Mouse (Mus musculus) cerebellum, adult 11 months (tissue): ENCODE data around the gene Cdh13.

Experiments
- DNase-seq: peaks from one replicate; pipeline ENCODE4 v3.0.0; 2022

The Cdh13 gene

GRCm38 (mm10) chr8:118309106-118309505 is 25.6 kb downstream of the Cdh13 start:
- no peak for DNase-seq

GRCm38 (mm10) chr8:118313426-118314187 is 30.1 kb downstream of the Cdh13 start:
- no peak for DNase-seq

GRCm38 (mm10) chr8:118314188-118314563 is 30.6 kb downstream of the Cdh13 start:
- no peak for DNase-seq

- no peak for DNase-seq
These were observed 31.4 kb downstream of the Cdh13 start for GRCm38 (mm10) chr8:118314932-118315331.

- no peak for DNase-seq
These were observed 32.9 kb downstream of the Cdh13 start for GRCm38 (mm10) chr8:118316440-118316839.

DNA sequence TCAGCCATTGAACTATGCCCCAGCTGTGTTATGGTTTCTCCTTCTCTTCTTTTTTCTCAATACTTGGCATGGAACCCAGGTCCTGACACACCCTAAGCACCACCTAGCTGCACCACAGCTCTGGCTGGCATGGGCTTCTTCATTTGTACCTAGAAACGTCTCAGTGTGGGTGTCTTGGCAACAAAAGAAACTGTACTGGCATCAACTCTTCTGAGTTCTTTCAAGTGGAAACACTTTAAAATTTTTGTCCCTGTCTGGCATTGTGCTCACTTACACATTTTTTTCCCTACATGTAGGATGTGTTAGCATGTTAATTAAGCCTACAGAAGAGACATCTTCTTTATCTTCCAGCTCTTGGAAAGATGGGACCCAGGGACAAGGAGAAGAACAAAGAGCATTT is 37.0 kb downstream of the Cdh13 start:
- no peak for DNase-seq

GRCm38 (mm10) chr8:118323421-118323820 is 39.9 kb downstream of the Cdh13 start:
- no peak for DNase-seq

DNA sequence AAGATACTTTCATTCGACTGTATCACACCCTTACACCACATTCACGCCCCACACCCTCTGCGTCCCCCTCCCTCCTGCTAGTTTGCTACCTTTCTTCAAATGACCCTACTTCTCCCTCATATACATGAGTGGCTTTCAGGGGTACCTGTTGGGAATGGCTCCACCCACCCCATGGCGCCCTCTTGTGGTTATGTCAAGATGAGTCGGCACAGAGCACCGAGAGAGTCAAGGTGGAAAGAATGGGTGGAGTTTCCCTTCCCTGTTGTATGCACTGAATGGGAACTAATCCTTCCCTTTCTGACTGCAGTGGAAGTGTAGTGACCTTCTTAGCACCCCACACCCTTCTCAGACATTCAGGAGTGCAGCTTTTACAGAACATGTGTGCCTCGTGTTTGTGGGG is 51.4 kb downstream of the Cdh13 start:
- DNase-seq: no peak

GRCm38 (mm10) chr8:118339711-118340110 is 56.2 kb downstream of the Cdh13 start:
- DNase-seq: no peak

DNA sequence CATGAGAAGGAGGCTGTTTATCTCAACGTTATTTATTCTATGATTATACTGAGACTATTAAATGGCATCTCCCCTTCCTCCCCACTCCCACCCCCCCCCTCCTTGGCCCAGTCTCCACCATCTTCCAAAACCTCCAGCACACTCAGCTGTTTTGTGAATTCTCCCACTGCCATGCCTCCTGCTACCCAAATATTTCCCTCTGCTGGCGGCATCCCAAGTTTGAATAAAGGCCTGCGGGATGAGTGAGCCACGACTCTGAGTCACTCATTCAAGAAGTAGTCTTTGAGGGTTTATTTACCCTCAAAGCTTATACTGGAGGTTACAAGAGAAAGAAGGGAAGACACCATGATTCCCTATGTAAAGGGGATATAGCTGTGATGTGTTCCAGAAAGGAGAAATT is 59.7 kb downstream of the Cdh13 start:
- DNase-seq: no peak

DNA sequence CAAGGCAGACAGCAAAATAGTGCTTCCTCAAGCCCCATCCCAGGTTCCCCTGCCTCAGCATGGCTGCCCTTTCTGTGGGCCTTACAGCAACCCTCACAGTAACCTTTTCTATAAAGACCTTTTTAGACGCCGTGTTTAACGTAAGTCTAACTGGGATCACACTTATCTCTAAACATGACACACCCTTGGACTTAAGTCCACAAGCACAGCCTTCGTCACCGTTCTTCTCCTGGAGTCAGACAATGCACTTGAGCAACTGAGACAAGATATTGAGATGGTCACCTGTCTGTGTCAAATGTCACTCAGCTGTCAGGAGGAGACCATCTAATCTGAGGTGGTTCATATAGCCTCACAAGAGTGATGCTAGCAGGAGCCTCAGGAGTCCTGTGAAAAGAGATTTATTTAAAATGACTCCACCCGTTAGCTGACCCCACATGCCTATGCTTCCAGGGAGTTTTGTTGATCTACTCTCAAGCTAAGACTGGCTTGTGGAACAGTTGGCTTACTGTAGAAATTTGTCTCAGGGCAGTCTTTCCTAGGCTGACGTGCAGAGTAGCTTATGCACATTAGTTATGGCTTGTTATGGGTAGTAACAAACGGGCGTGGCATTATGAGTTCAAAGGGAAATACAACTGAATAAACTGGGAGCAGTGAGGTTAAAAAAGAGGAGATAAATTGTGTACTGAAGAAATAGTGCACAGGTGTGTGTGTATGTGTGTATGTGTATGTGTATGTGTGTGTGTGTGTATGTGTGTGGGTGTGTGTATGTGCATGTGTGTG is 65.4 kb downstream of the Cdh13 start:
- no peak for DNase-seq

DNA sequence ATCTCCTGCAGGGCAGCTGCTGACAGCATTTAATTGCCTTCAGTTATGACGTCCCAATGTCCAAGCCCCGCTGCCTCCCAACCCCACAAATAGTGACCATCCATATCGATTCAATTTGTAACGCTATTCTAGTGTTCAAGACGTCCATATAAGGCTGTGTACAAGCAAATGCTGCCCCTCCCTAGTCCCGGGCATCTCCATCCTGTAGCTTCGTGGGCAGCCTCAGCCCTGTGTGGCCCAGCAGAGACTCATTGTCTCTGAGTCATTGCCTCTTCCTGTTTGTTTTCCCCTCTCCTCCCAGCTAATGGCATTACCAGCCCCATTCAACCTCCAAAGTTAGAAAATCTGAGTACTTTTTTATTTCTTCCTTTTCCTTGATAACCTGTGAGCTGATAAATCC is 66.6 kb downstream of the Cdh13 start:
- no peak for DNase-seq

DNA sequence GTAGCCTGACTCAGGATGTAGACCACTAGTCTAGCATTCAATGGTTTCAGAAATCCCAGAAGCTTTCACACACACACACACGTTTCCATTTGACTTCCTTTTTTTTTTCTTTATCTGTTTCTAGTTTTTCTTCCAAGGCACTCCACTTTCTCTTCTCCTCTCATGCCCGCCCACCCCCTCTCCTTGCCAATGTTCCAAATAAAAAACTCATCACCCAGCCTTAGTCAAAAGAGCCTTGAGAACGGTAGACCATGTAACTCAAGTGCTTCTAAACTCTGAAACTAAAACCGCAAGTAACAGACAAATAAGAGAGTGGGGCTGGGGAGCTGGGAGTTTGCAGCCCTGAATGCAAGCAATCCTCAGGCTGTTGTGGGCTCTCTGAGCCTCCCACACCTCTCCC is 69.5 kb downstream of the Cdh13 start:
- DNase-seq: no peak

DNA sequence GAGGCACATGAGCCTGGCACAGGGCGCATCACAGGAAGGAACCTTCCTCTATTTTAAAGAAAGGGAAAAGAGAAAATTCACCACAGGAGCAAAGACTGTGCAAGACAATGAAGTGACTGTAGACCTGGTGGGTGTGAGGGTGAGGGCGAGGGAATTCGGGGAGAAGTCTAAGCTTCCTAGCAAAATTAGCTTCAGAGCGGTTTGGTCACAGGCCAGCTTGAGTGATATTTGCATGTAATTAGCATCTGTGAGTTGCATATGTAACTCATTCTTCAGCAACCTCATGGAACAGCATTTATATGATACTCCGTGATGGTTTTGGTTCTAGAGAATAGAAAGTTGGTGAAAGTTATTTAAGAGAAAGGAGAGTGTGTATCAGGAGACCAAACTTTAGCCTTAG is 73.5 kb downstream of the Cdh13 start:
- no peak for DNase-seq

- no peak for DNase-seq
These were observed 74.1 kb downstream of the Cdh13 start for GRCm38 (mm10) chr8:118357596-118357995.

DNA sequence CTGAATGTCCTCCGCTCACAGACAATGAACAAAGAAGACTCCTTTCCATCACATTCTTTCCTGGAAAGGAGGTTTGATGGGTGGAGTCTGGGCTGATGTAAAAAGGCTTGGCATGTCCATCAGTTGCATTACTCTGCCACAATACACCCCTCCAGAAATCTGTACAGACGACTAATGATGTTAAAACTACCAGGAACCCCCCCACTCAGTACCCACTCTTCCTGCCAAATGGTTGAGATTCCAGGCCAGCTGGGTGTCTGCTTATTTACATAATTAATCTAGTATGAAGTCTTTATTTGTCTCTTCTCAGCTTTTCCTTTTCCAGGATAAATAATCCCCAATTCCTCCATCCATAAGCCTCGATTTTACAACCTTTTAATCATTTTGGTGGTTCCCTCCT is 80.2 kb downstream of the Cdh13 start:
- no peak for DNase-seq

DNA sequence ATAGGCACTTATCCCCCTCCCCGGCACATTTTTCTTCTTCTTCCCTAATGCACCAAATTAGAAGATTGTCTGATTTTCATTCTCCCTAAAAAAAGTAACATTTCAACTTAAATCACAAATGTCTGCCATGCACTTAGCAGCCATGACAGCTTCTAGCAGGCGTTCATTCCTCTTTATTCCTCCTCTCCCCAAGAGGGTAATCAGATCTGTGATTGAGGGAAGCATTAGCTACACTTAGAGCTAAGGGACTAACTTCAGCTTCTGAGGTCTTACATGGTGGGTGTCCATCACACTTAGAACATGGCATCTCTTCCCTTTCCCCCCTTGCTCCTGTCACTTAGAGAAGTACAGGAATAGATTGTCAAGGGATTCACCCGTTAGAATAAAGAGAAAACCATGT is 89.6 kb downstream of the Cdh13 start:
- no peak for DNase-seq

GRCm38 (mm10) chr8:118374738-118375137 is 91.2 kb downstream of the Cdh13 start:
- DNase-seq: no peak

DNA sequence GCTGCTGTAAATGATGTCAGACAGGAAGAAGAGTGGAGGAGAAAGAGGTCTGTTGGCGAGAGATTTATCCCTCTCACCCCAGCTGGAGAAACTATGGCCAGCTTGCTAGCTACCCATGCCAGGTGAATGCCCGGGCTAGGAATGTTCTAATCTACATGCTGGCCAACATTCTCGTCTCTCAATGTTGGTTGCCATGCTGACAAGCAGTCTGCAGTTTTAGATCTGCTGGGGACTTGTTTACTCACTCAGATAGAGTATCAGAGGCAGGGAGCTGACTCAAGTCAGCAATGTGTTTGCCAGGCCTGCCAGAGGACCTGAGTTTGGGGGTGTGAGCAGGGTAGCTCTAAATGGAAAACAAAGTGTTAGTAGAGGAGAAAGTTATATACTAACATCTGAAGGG is 93.3 kb downstream of the Cdh13 start:
- no peak for DNase-seq

DNA sequence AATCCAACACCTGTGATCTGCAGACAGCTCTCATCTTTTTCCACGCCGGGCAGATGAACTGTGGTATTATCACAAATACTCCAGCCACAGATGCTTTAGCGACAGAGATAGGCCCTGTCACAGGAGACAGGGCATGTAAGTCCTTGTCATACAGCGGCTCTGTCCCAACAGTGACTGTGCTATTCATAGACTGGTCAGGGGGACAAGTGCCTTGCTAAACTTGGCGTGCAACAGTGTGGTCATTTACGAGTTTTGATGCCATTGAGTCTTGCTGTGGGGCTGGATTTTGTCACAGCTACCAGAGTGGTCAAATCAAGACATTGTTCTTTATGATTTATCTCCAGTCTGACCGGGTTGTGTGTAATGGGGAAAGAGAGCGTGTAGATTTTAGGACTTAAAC is 95.5 kb downstream of the Cdh13 start:
- no peak for DNase-seq

- no peak for DNase-seq
These were observed 96.1 kb downstream of the Cdh13 start for GRCm38 (mm10) chr8:118379657-118380056.

GRCm38 (mm10) chr8:118380058-118380457 is 96.5 kb downstream of the Cdh13 start:
- DNase-seq: no peak

DNA sequence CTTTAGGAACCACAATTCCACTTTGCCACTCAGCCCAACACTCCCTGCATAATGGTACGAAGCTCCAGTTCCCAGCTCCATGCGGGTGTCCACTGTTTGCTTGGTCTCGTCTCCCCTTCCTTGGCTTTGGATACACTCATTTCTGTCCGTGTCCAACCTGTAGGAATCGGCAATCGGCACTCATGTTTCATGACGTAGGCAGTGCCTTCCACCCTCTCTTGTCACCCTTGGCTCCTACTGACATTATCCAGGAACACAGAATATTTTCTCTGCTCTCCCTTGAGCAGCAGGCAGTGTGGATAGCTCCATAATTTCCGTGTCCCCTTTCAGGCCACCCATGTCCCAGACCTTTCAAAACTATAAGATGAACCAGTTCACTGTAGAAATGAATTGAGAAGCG is 97.2 kb downstream of the Cdh13 start:
- no peak for DNase-seq

DNA sequence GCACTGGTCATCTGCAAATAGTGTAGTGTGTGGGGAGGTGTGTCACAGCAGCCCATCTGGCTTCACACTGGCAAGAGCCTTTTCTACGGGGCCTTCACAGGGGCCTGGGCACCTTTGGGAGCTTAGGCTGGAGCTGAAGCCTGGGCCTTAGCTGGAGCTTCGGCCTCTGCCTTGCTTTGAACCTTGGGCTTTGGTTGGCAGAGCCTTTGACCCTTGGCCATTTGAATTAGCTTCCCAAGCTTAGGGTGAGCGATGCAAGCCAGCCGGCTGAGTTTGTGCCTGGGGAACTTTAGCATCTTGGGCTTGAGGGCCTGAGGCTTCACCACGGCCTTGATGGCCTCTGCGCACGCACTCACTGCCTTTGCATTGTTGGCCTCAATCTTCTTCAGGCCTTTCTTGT is 98.1 kb downstream of the Cdh13 start:
- DNase-seq: no peak

DNA sequence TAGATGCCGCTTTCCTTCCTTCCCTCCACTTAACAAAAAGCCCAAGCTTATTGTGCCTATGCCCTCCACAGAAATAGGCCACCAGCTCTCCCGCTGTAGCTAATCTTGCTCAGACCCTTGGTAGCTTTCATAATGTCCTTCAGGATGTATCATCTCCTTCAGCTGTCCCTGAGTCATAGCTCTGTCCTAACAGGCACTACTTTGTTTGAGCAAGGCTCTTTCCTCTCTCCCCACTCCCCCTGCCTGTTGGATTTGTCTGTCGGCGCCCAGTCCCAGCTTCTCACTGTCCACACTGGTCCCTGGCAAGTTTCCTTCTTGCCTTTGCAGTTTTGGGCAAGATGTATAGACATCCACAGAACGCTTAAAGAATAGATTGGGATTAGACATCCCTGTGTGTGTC is 100.8 kb downstream of the Cdh13 start:
- no peak for DNase-seq
